In genomic region chr9:116535709-116536108, GRCm38 (mm10) we compare ENCODE assay signal across 9 mouse cellular contexts.
DNase-seq lines count a peak whose midpoint lies in the region; ATAC-seq and TF ChIP-seq lines count a peak whose summit lies in the region.
"Had no signal": no experiment of that assay in that cellular context is flagged by ENCODE, and none has a peak within 500 bp of the region (broad histone marks: within the 10 kb centered on the region; RNA-seq: fewer than 3 reads in every experiment).

No protein-coding gene starts in this region.

- peak; percentile 5 to 40 for DNase-seq in adrenal gland, postnatal 36 days
- DNase-seq in adrenal gland, adult 18-20 months (ENCODE audit: low spot score in 2 of 2), result no peak
- peak; percentile 7 for DNase-seq in liver
- DNase-seq in brain, embryonic 14.5 days (ENCODE audit: low read depth), result peak; percentile 18
- peak; percentile 7 for DNase-seq in naive thymus-derived CD4-positive, alpha-beta T cell, adult 2 months (ENCODE audit: low read depth)
- DNase-seq in T-cell, adult 2 months (ENCODE audit: low spot score), result no peak
- DNase-seq in frontal cortex, adult 2 months (ENCODE audit: extremely low spot score in 1 of 2, low spot score in 1 of 2), result no peak
- DNase-seq: kidney, adult 18-20 months had no signal

- no peaks in the 10 kb centered on the region for H3K27me3 ChIP-seq in liver, embryonic 12.5 days (replicated peaks)

- no peak overlapping the region for H3K9ac ChIP-seq in liver, embryonic 12.5 days

- no peaks in the 10 kb centered on the region for H3K4me1 ChIP-seq in liver, embryonic 12.5 days

- H3K4me2 ChIP-seq in liver, embryonic 12.5 days, result no peak overlapping the region

- TF ChIP-seq CTCF in brain, embryonic 14.5 days (IDR thresholded peaks at IDR 0.05; ENCODE audit: borderline replicate concordance, extremely low read depth, insufficient read depth, insufficient read length), result peak; percentile 57

- no peak overlapping the region for H3K27ac ChIP-seq in liver, embryonic 12.5 days

- TF ChIP-seq POLR2A in brain, embryonic 14.5 days (IDR thresholded peaks at IDR 0.05; ENCODE audit: borderline replicate concordance, extremely low read depth, insufficient read depth, insufficient read length, poor library complexity, severe bottlenecking), result no peak

- peaks cover 12% of the 10 kb centered on the region; the same call in 1 of the 2 replicates for H3K9me3 ChIP-seq in liver, embryonic 12.5 days (replicated peaks)

- no peak overlapping the region for H3K4me3 ChIP-seq in liver, embryonic 12.5 days

- no peaks in the 10 kb centered on the region for H3K36me3 ChIP-seq in liver, embryonic 12.5 days

- no peak for ATAC-seq in liver, embryonic 12.5 days

- 48% methylated on average over 3 of the region's 3 CpGs for WGBS in liver, embryonic 12.5 days (ENCODE audit: insufficient replicate concordance)

Comparison
In these comparisons a context has a peak if more than half of its experiments do, and no peak if none do; other contexts are left out.
1. DNase-seq: peak in adrenal gland, postnatal 36 days (2 of 2), liver (single experiment), brain, embryonic 14.5 days (single experiment) and naive thymus-derived CD4-positive, alpha-beta T cell, adult 2 months (single experiment); none in adrenal gland, adult 18-20 months (0 of 2), T-cell, adult 2 months (single experiment) and frontal cortex, adult 2 months (0 of 2).